Mouse (Mus musculus) forebrain, embryonic 11.5 days (tissue): Measurements from ENCODE around the gene Igdcc4. TPM values are rescaled to one million over a fixed set of nuclear protein-coding genes. Genes with fewer than 3 reads are reported as not detected.

Source experiments
- ATAC-seq: fragments of 200-750 bp; cut with Nextera tagmentation; replicated peaks from 2 replicates; pipeline ENCODE4 v1.8.0; 2017; ENCODE audit warnings: moderate TSS enrichment; ENCODE audit not compliant: low FRiP score
- DNase-seq: peaks from one replicate; pipeline ENCODE4 v3.0.0-alpha.2; 2017; ENCODE audit warnings: low spot score
- H3K27ac ChIP-seq: fragments of 300-500 bp; sonication (generic); 2 replicates; pipeline ENCODE4 v1.5.1; 2014; ENCODE audit warnings: low read depth, low read length
- H3K27me3 ChIP-seq: fragments of 300-500 bp; sonication (generic); 2 replicates; pipeline ENCODE4 v1.6.1; 2014; ENCODE audit warnings: mild to moderate bottlenecking, low read length, mixed read lengths; ENCODE audit not compliant: control insufficient read depth, insufficient read depth
- H3K36me3 ChIP-seq: fragments of 300-500 bp; sonication (generic); 2 replicates; pipeline ENCODE4 v1.6.1; 2014; ENCODE audit warnings: mild to moderate bottlenecking, low read length, moderate library complexity, mixed read lengths; ENCODE audit not compliant: control insufficient read depth, insufficient read depth
- H3K4me1 ChIP-seq: fragments of 300-500 bp; sonication (generic); replicated peaks from 2 replicates; pipeline ENCODE4 v1.6.1; 2014; ENCODE audit warnings: low read length, mixed read lengths; ENCODE audit not compliant: control insufficient read depth, insufficient read depth
- H3K4me2 ChIP-seq: fragments of 300-500 bp; sonication (generic); 2 replicates; pipeline ENCODE4 v1.6.1; 2014; ENCODE audit warnings: low read depth, mild to moderate bottlenecking, low read length, moderate library complexity, mixed read lengths; ENCODE audit not compliant: severe bottlenecking
- H3K4me3 ChIP-seq: fragments of 300-500 bp; sonication (generic); 2 replicates; pipeline ENCODE4 v1.5.1; 2014; ENCODE audit warnings: low read depth, low read length
- H3K9ac ChIP-seq: fragments of 300-500 bp; sonication (generic); 2 replicates; pipeline ENCODE4 v1.6.1; 2014; ENCODE audit warnings: low read length
- H3K9me3 ChIP-seq: fragments of 300-500 bp; sonication (generic); 2 replicates; pipeline ENCODE4 v1.6.1; 2016; ENCODE audit warnings: low read length, mixed read lengths; ENCODE audit not compliant: control insufficient read depth
- WGBS: fragments of 180-500 bp; shearing (Covaris S2); extraction: QIAGEN DNeasy Blood & Tissue Kit; methylation state at CpG from one replicate; pipeline ENCODE4 v1.1.7; 2014; 5-methylcytosine and 5-hydroxymethylcytosine counted together
- polyA plus RNA-seq: library from polyadenylated mRNA; unstranded; fragments of >200 nt; fragmentation: Nextera tagmentation; extraction: Ambion mirVana; gene quantifications from 2 replicates; pipeline ENCODE4 v1.2.1, GENCODE M21; 2014

Gene Igdcc4
- polyA plus RNA-seq, 1 experiment from 2014 or later = 14.9 TPM

DNA sequence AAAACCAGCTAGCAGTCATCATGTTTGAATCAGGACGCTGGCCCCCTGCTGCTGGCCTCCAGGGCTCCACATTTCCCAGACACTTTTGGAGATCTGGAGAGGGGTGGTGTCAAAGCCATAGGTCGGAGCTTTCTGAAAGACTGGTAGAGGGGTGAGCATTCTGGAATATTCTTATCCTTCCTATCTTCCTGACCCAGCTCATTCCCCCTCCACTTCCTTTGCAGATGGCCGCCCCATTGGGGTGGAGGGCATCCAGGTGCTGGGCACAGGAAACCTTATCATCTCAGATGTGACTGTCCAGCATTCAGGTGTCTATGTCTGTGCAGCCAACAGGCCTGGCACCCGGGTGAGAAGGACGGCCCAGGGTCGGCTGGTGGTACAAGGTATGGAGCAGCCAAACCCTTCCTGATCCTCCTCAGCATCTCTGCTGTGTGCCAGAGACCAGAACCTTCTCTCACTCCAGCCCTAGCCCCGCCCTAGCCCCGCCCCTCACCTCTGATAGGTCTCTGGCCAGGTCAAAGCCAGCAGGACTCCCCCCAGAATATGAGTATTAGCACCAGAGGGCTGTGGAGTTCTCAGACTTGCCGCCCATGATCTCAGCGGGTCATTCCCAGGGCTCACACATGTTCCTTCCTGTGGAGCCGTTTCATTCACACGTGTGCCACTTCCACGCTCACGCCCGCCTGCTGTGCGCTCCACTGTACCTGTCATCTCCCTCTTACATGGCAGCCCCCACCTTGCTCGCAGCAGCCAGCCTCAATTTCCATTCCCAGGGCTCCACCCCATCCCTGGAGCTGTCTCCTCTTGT is 78.7 kb downstream of the Igdcc4 start:
- ATAC-seq (no peak), DNase-seq (no peak)
- Histone ChIP-seq H3K27me3 (no peaks in the 10 kb centered on the region), H3K4me1 (peaks cover 63% of the 10 kb centered on the region), H3K36me3 (peaks cover 9% of the 10 kb centered on the region; the same call in 1 of the 2 replicates), H3K4me2 (no peak overlapping the region), H3K9me3 (no peaks in the 10 kb centered on the region), H3K9ac (no peak overlapping the region; the same call in 1 of the 2 replicates), H3K4me3 (no peak overlapping the region), H3K27ac (peak overlapping the region; percentile 98)
- WGBS = 30% methylated on average over 17 of the region's 17 CpGs

Other genes starting within 250 kb of the Igdcc4 start
- 0.05 and 0.07 TPM in 2 replicates for gene Slc24a1, start 149.9 kb upstream of the Igdcc4 start, polyA plus RNA-seq
- 74.1 and 77.0 TPM in 2 replicates for gene Ints14, start 140.6 kb upstream of the Igdcc4 start, polyA plus RNA-seq
- 111 and 120 TPM in 2 replicates for gene Hacd3, start 79.8 kb upstream of the Igdcc4 start, polyA plus RNA-seq
- gene Dpp8, start 69.1 kb upstream of the Igdcc4 start, polyA plus RNA-seq = 43.9 and 44.8 TPM in 2 replicates
- 81.2 and 83.8 TPM in 2 replicates for gene Igdcc3, start 39.7 kb downstream of the Igdcc4 start, polyA plus RNA-seq
- gene Parp16, start 93.9 kb downstream of the Igdcc4 start, polyA plus RNA-seq = 5.4 and 6.6 TPM in 2 replicates
- gene Cilp, start 163.7 kb downstream of the Igdcc4 start, polyA plus RNA-seq = 0.52 and 0.92 TPM in 2 replicates
- 50.6 and 51.3 TPM in 2 replicates for gene Clpx, start 192.8 kb downstream of the Igdcc4 start, polyA plus RNA-seq
- 13.1 and 15.6 TPM in 2 replicates for gene Pdcd7, start 244.6 kb downstream of the Igdcc4 start, polyA plus RNA-seq